Mouse (Mus musculus): Measurements from ENCODE around the gene Ntn3.

Ntn3 gene

GRCm38 (mm10) chr17:24211631-24212440, 2.5 kb upstream of the Ntn3 start:
- CTCF ChIA-PET = no interaction called here

- CTCF ChIA-PET = no interaction called here
Measured at GRCm38 (mm10) chr17:24210591-24210990, 1.3 kb upstream of the Ntn3 start.

GRCm38 (mm10) chr17:24209916-24210240, 547 bp upstream of the Ntn3 start:
- CTCF ChIA-PET = no interaction called here

DNA sequence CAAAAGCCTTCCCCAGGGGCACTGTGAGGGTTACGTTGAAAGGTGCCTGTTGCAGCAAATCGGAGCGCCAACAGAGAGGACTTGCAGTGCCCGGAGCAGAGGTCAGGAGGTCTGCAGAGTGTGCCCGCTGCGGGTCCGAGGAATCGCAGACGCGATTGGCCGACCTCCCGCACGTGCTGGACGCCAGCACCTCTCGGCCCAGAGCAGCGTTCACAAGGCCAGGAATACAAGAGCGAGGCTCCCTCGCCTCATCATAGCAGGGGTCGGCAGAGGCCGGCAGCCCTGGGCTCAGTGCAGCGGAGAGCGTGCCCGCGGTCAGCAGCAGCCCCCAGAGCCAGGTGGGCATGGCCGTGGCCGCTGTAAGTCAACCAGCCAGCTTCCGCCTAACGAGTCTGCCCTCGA, 689 bp downstream of the Ntn3 start:
- CTCF ChIA-PET = no interaction called here

- CTCF ChIA-PET = no interaction called here
Measured at GRCm38 (mm10) chr17:24207768-24208640, 1.3 kb downstream of the Ntn3 start.

- CTCF ChIA-PET = interaction anchor here (0.6 kb wide), 2 partner anchors 732 to 1177 kb away, joined by 3 to 4 read pairs; no protein-coding TSS in a partner anchor
Measured at GRCm38 (mm10) chr17:24206451-24207351, 2.6 kb downstream of the Ntn3 start.

GRCm38 (mm10) chr17:24205908-24206361, 3.4 kb downstream of the Ntn3 start:
- CTCF ChIA-PET = interaction anchor here (0.6 kb wide), 3 partner anchors 13 to 1178 kb away, joined by 3 to 4 read pairs (median 3); no protein-coding TSS in a partner anchor

GRCm38 (mm10) chr17:24205284-24205888, 3.9 kb downstream of the Ntn3 start, which contains the start of gene Tbc1d24:
Gene Tbc1d24 (minus strand): TSS chr17:24205562.
- CTCF ChIA-PET = interaction anchor here (0.6 kb wide), 1 partner anchor 14 kb away, joined by 3 read pairs; no protein-coding TSS in a partner anchor

GRCm38 (mm10) chr17:24204846-24205245, 4.5 kb downstream of the Ntn3 start:
- CTCF ChIA-PET = no interaction called here

- CTCF ChIA-PET = no interaction called here
Measured at GRCm38 (mm10) chr17:24203611-24204534, 5.5 kb downstream of the Ntn3 start.

DNA sequence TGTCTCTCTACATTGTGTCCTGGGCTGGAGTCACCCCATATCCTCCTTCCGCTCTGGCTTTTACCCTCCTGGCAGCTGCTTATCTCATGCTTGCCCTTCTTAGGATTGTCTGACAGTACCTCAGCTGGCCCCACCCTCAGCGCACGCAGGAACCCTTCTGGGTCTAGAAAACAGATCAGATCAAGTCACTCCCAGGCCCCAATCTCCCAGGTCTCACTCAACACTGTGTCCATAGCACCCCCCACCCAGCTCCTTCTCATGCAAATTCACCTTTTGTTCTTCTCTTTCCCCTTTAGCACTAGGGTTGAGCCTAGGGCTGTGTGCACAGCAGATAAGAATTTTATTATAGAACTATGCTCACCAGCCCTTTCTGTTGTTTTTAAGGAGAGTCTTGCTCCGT, 6.3 kb downstream of the Ntn3 start:
- CTCF ChIA-PET = no interaction called here

- CTCF ChIA-PET = interaction anchor here (0.6 kb wide), 1 partner anchor 14 kb away, joined by 3 read pairs; no protein-coding TSS in a partner anchor
Measured at GRCm38 (mm10) chr17:24201092-24201491, 8.2 kb downstream of the Ntn3 start.

GRCm38 (mm10) chr17:24199741-24200140, 9.6 kb downstream of the Ntn3 start:
- CTCF ChIA-PET = no interaction called here

DNA sequence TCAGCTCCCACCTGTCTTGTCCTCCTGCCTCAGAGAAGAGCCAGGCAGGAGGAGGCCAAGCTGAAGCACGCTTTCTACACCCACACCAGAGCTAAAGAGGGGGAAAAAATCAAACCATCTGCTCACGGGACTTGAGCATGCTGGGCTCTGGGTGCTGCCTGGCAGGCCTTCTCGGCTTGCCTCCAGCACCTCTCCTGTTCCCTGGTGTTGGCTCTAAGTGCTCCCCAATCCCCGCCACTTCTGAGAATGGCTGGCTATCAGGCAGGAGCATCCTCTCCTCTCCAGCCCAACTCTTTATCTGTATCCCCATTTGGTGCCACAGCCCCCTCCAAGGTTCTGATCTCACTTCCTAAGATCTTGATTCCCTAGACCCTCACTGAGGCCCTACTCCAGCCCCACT, 10.1 kb downstream of the Ntn3 start:
- CTCF ChIA-PET = no interaction called here

- CTCF ChIA-PET = no interaction called here
Measured at GRCm38 (mm10) chr17:24197032-24197824, 12.1 kb downstream of the Ntn3 start.

DNA sequence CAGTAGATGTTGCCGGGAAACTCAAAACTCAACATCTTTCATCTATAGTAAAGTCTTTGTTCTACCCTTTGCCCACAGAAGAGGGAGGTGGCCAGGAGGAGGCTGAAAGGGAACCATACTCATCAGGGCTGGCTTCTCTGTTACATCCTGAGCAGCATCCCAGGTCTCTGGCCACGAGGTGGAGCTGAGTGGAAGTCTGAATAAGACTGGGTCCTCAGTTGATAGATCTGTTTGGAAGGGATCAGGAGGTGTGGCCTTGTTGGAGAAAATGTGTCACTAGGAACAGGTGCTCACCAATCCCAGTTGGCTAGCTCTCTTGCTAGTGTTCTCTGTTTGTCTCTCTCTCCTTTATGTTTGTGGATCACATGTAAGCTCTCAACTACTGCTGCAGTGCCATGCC, 14.0 kb downstream of the Ntn3 start:
- CTCF ChIA-PET = no interaction called here

DNA sequence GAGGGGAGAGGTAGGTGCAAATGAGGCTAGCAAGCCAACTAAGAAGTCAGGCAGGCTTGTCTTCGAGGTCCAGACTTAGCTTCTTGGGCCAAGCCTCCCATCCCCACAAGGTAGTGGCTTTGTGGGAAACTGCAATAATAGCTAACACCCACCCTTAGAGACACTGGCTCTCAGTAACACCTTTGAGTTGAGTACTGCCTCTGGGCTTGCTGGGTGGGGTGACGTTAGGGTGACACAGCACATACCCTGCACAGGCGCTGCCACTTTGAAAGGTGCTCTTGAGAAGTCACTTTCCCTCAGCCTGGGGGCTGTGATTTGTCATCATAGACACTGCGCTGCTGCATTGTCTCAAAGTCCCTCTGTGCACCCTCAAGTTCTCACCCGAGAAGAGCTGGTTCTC, 15.6 kb downstream of the Ntn3 start:
- CTCF ChIA-PET = interaction anchor here (0.6 kb wide), 1 partner anchor 299 kb away, joined by 6 read pairs; no protein-coding TSS in a partner anchor

DNA sequence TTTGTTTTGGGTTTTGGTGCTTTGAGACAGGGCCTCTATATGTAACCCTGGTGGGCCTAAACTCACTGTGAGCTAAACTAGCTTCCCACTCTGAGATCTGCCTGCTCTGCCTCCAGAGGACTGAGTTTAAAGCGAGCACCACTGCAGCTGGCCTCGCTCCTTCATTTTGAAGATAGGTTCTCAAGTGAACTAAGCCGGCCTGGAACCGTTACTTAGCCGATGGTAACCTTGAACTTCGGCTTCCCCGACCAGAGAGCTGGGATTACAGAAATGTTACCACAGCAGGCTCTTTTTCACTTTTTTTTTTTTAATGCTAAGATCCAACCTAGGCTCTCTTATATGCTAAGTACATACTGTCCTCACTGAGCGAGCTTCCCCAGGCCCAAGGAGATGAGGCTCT, 16.1 kb downstream of the Ntn3 start:
- CTCF ChIA-PET = no interaction called here

DNA sequence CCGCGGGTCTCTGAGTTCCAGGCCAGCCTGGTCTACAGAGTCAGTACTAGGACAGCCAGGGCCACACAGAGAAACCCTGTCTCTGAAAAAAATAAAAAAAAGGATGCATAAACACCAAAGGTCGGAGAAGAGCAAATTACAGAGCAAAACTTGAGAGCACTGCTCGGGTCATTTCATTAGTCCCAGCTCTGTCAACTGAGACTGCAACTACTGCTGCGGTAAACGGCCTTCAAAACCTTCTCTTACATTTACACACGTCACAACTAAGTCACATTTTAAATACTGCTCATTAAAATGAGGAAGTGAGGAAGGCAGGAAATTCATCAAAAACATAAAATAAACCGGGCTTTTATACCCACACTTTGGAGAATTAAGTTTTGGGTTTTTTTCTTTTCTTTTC, 16.5 kb downstream of the Ntn3 start:
- CTCF ChIA-PET = no interaction called here
